In the genomic region with DNA sequence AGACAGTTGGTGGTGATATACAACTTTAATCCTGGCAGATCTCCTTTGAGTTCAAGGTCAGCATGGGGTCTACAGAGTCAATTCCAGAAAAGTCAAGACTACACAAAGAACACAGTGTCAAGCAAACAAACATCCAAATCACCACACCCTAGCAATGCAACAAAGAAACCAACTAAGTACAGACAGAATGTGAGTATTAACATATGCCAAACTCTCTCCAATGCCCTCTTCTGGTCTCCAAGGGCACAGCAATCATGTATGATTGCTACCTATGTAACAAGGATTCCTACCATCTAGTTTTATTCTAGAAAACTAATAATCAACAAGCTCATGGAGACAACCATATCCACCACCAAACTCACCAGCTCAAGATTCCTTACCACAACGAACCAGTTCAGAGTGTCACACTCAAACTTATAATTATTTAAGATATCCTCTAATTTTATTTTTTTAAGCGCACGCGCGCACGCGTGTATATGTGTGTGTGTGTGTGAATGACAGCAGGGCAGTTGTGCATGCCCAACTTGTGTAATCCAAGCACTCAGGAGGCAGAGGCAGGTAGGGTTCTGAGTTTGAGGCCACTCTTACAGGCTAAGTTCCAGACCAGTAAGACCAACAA, we compare ENCODE assay signal across 12 mouse cellular contexts. TPM values are rescaled to one million over a fixed set of nuclear protein-coding genes. Genes with fewer than 3 reads are reported as not detected.
DNase-seq lines count a peak whose midpoint lies in the region; ATAC-seq and TF ChIP-seq lines count a peak whose summit lies in the region.
"Had no signal": no experiment of that assay in that cellular context is flagged by ENCODE, and none has a peak within 500 bp of the region (broad histone marks: within the 10 kb centered on the region; RNA-seq: fewer than 3 reads in every experiment).

No protein-coding gene starts in this region.

- no peaks in the 10 kb centered on the region for H3K27me3 ChIP-seq in intestine, postnatal 0 days (replicated peaks; ENCODE audit: control insufficient read depth, insufficient read depth, low read length)
- H3K27me3 ChIP-seq in intestine, embryonic 15.5 days (replicated peaks) = no peaks in the 10 kb centered on the region
- no peaks in the 10 kb centered on the region for H3K27me3 ChIP-seq in thymus, adult 2 months (ENCODE audit: control insufficient read depth, insufficient read depth, low read length)

- TF ChIP-seq POLR2A in thymus, adult 2 months (IDR thresholded peaks at IDR 0.05; ENCODE audit: control insufficient read depth, extremely low read depth, insufficient read depth, low read length, poor library complexity) = no peak

- TF ChIP-seq CTCF in intestine, postnatal 0 days (IDR thresholded peaks at IDR 0.05; ENCODE audit: low read depth) = peak; percentile 63
- no peak for TF ChIP-seq CTCF in thymus, adult 2 months (IDR thresholded peaks at IDR 0.05; ENCODE audit: borderline replicate concordance, control insufficient read depth, extremely low read depth, insufficient read depth, low read length, poor library complexity)

- WGBS in intestine, postnatal 0 days = 97% methylated on average over 7 of the region's 7 CpGs
- 97% methylated on average over 7 of the region's 7 CpGs for WGBS in intestine, embryonic 15.5 days
- WGBS in thymus, adult 2 months = 92% methylated on average over 7 of the region's 7 CpGs

- peak; percentile 55 for DNase-seq in thymus, adult 2 months
- no peak for DNase-seq in thymus, postnatal 10 days (ENCODE audit: low spot score in 2 of 2)
- peak; percentile 51 for DNase-seq in brain, adult 2 months (ENCODE audit: low read depth, low spot score)
- DNase-seq in testis, postnatal 14 days (ENCODE audit: low spot score) = peak; percentile 35
- DNase-seq in urinary bladder, postnatal 4 days (ENCODE audit: low spot score in 2 of 2) = no peak
- no peak for DNase-seq in adrenal gland, postnatal 25 days
- DNase-seq: right cerebral cortex, adult 18-20 months had no signal

- no peak overlapping the region for H3K4me3 ChIP-seq in intestine, postnatal 0 days (ENCODE audit: low read depth, low read length)
- H3K4me3 ChIP-seq in intestine, embryonic 15.5 days (replicated peaks) = no peak overlapping the region
- H3K4me3 ChIP-seq in thymus, adult 2 months (ENCODE audit: control insufficient read depth, insufficient read depth, low read length) = no peak overlapping the region
- H3K4me3 ChIP-seq: heart, embryonic 10.5 days had no signal

- no peak overlapping the region for H3K9ac ChIP-seq in intestine, postnatal 0 days (ENCODE audit: low read depth, low read length)
- H3K9ac ChIP-seq in intestine, embryonic 15.5 days = no peak overlapping the region

- ATAC-seq in intestine, postnatal 0 days = no peak
- no peak for ATAC-seq in intestine, embryonic 15.5 days

- no peak overlapping the region for H3K4me2 ChIP-seq in intestine, postnatal 0 days (replicated peaks; ENCODE audit: low read depth)
- H3K4me2 ChIP-seq in intestine, embryonic 15.5 days (replicated peaks) = no peak overlapping the region

- H3K36me3 ChIP-seq in intestine, postnatal 0 days (ENCODE audit: control insufficient read depth, insufficient read depth) = peaks cover 21% of the 10 kb centered on the region
- peaks cover 12% of the 10 kb centered on the region for H3K36me3 ChIP-seq in intestine, embryonic 15.5 days
- peaks cover 33% of the 10 kb centered on the region for H3K36me3 ChIP-seq in thymus, adult 2 months (ENCODE audit: control insufficient read depth, insufficient read depth, low read length)

- H3K4me1 ChIP-seq in intestine, postnatal 0 days (replicated peaks; ENCODE audit: control insufficient read depth, insufficient read depth, low read length) = 0 out of 2 replicates have a peak, but pooled peaks cover 5% of the 10 kb centered on the region
- peaks cover 8% of the 10 kb centered on the region; the same call in 1 of the 2 replicates for H3K4me1 ChIP-seq in intestine, embryonic 15.5 days (replicated peaks)
- peaks cover 14% of the 10 kb centered on the region for H3K4me1 ChIP-seq in thymus, adult 2 months (replicated peaks; ENCODE audit: control insufficient read depth, insufficient read depth, low read length)

- no peaks in the 10 kb centered on the region for H3K9me3 ChIP-seq in intestine, postnatal 0 days (ENCODE audit: control insufficient read depth)
- H3K9me3 ChIP-seq in intestine, embryonic 15.5 days = no peaks in the 10 kb centered on the region
- H3K9me3 ChIP-seq: heart, embryonic 10.5 days had no signal

- no peak overlapping the region for H3K27ac ChIP-seq in intestine, postnatal 0 days (ENCODE audit: low read depth, low read length)
- no peak overlapping the region for H3K27ac ChIP-seq in intestine, embryonic 15.5 days
- no peak overlapping the region for H3K27ac ChIP-seq in thymus, adult 2 months (ENCODE audit: control insufficient read depth, insufficient read depth, low read length)
- H3K27ac ChIP-seq: heart, embryonic 10.5 days had no signal

RNA-seq across cellular contexts. Expression of a gene that starts 3.1 kb away (rescaled TPM):
- 86.1 and 99.0 TPM in 2 replicates for polyA plus RNA-seq in intestine, postnatal 0 days (2015; fragmentation: Nextera tagmentation; extraction: Ambion mirVana)
- 256 and 273 TPM in 2 replicates for polyA plus RNA-seq in intestine, embryonic 15.5 days (2015; fragmentation: Nextera tagmentation; extraction: Ambion mirVana)
- 122 and 134 TPM in 2 replicates for polyA plus RNA-seq in thymus, adult 2 months (2012; rRNA removed)
- 83.1 and 99.8 TPM in 2 replicates for total RNA-seq in adrenal gland, postnatal 25 days (2021)

RNA-seq across cellular contexts. Expression of a gene that starts 10.6 kb away (rescaled TPM):
- 10.0 and 12.1 TPM in 2 replicates for polyA plus RNA-seq in intestine, postnatal 0 days (2015; fragmentation: Nextera tagmentation; extraction: Ambion mirVana)
- polyA plus RNA-seq in intestine, embryonic 15.5 days (2015; fragmentation: Nextera tagmentation; extraction: Ambion mirVana) = 19.8 and 21.3 TPM in 2 replicates
- 199 and 252 TPM in 2 replicates for polyA plus RNA-seq in thymus, adult 2 months (2012; rRNA removed)
- 80.3 and 81.7 TPM in 2 replicates for total RNA-seq in adrenal gland, postnatal 25 days (2021)

RNA-seq across cellular contexts. Expression of a gene that starts 14.7 kb away (rescaled TPM):
- not detected in 2 replicates for polyA plus RNA-seq in intestine, postnatal 0 days (2015; fragmentation: Nextera tagmentation; extraction: Ambion mirVana)
- polyA plus RNA-seq in intestine, embryonic 15.5 days (2015; fragmentation: Nextera tagmentation; extraction: Ambion mirVana) = not detected in 2 replicates
- polyA plus RNA-seq in thymus, adult 2 months (2012; rRNA removed) = 0.04 TPM in 1 of 2 replicates, not detected in the other
- total RNA-seq in adrenal gland, postnatal 25 days (2021) = not detected in 2 replicates
- total RNA-seq: left cerebral cortex, postnatal 25 days had no signal
- polyA plus RNA-seq: heart, embryonic 10.5 days; kidney, embryonic 16.5 days had no signal

RNA-seq across cellular contexts. Expression of a gene that starts 25.5 kb away (rescaled TPM):
- not detected in 2 replicates for polyA plus RNA-seq in intestine, postnatal 0 days (2015; fragmentation: Nextera tagmentation; extraction: Ambion mirVana)
- not detected in 2 replicates for polyA plus RNA-seq in intestine, embryonic 15.5 days (2015; fragmentation: Nextera tagmentation; extraction: Ambion mirVana)
- polyA plus RNA-seq in thymus, adult 2 months (2012; rRNA removed) = 0.08 and 0.11 TPM in 2 replicates
- total RNA-seq in adrenal gland, postnatal 25 days (2021) = 2.8 and 4.3 TPM in 2 replicates
- polyA plus RNA-seq: kidney, embryonic 16.5 days had no signal

RNA-seq across cellular contexts. Expression of a gene that starts 56.6 kb away (rescaled TPM):
- 22.6 and 23.2 TPM in 2 replicates for polyA plus RNA-seq in intestine, postnatal 0 days (2015; fragmentation: Nextera tagmentation; extraction: Ambion mirVana)
- 76.1 and 79.6 TPM in 2 replicates for polyA plus RNA-seq in intestine, embryonic 15.5 days (2015; fragmentation: Nextera tagmentation; extraction: Ambion mirVana)
- polyA plus RNA-seq in thymus, adult 2 months (2012; rRNA removed) = 183 and 225 TPM in 2 replicates
- 81.4 and 102 TPM in 2 replicates for total RNA-seq in adrenal gland, postnatal 25 days (2021)

Comparison
In these comparisons a context has a peak if more than half of its experiments do, and no peak if none do; other contexts are left out.
1. DNase-seq: peak in thymus, adult 2 months (single experiment), brain, adult 2 months (single experiment) and testis, postnatal 14 days (single experiment); none in thymus, postnatal 10 days (0 of 2), urinary bladder, postnatal 4 days (0 of 2) and adrenal gland, postnatal 25 days (single experiment).